Mouse (Mus musculus) forebrain, embryonic 11.5 days (tissue): ENCODE data around the gene Tomm34. TPM values are rescaled to one million over a fixed set of nuclear protein-coding genes. Genes with fewer than 3 reads are reported as not detected.

Experiments
- polyA plus RNA-seq: library from polyadenylated mRNA; unstranded; fragments of >200 nt; fragmentation: Nextera tagmentation; extraction: Ambion mirVana; gene quantifications from 2 replicates; pipeline ENCODE4 v1.2.1, GENCODE M21; 2014

The Tomm34 gene
- polyA plus RNA-seq, 1 experiment from 2014 or later = 52.7 TPM

Other genes with a start within 250 kb of the Tomm34 start
- gene Kcnk15, start 217.5 kb downstream of the Tomm34 start, polyA plus RNA-seq = not detected in 2 replicates
- 0.98 and 1.2 TPM in 2 replicates for gene Rims4, start 152.5 kb downstream of the Tomm34 start, polyA plus RNA-seq
- 316 and 330 TPM in 2 replicates for gene Ywhab, start 76.2 kb downstream of the Tomm34 start, polyA plus RNA-seq
- 1.4 and 1.5 TPM in 2 replicates for gene Pabpc1l, start 45.7 kb downstream of the Tomm34 start, polyA plus RNA-seq
- 39.9 and 40.1 TPM in 2 replicates for gene Stk4, start 847 bp downstream of the Tomm34 start, polyA plus RNA-seq
- not detected in 2 replicates for gene Kcns1, start 99.9 kb upstream of the Tomm34 start, polyA plus RNA-seq
- gene Wfdc5, start 111.6 kb upstream of the Tomm34 start, polyA plus RNA-seq = not detected in 2 replicates
- gene Wfdc12, start 119.4 kb upstream of the Tomm34 start, polyA plus RNA-seq = not detected in 2 replicates
- not detected in 2 replicates for gene Wfdc15a, start 129.0 kb upstream of the Tomm34 start, polyA plus RNA-seq
- not detected in 2 replicates for gene Wfdc15b, start 150.5 kb upstream of the Tomm34 start, polyA plus RNA-seq
- gene Svs2, start 167.3 kb upstream of the Tomm34 start, polyA plus RNA-seq = not detected in 2 replicates
- gene Svs3b, start 185.5 kb upstream of the Tomm34 start, polyA plus RNA-seq = not detected in 2 replicates
- gene Svs4, start 207.3 kb upstream of the Tomm34 start, polyA plus RNA-seq = not detected in 2 replicates
- not detected in 2 replicates for gene Svs3a, start 218.1 kb upstream of the Tomm34 start, polyA plus RNA-seq
- gene Svs6, start 245.6 kb upstream of the Tomm34 start, polyA plus RNA-seq = not detected in 2 replicates